Mouse (Mus musculus) liver, embryonic 13.5 days (tissue): ENCODE data around the gene Phc2. TPM values are rescaled to one million over a fixed set of nuclear protein-coding genes. Genes with fewer than 3 reads are reported as not detected.

Source experiments
- ATAC-seq: fragments of 200-750 bp; cut with Nextera tagmentation; 2 replicates; pipeline ENCODE4 v1.8.0; 2017; ENCODE audit warnings: low read depth, mild to moderate bottlenecking, moderate number of reproducible peaks, moderate library complexity
- DNase-seq: peaks from one replicate; pipeline ENCODE4 v3.0.0; 2022
- H3K27ac ChIP-seq: fragments of 300-500 bp; sonication (generic); 2 replicates; pipeline ENCODE4 v1.5.1; 2015; ENCODE audit warnings: moderate library complexity, mild to moderate bottlenecking, inconsistent platforms
- H3K27me3 ChIP-seq: fragments of 300-500 bp; sonication (generic); 2 replicates; pipeline ENCODE4 v1.6.1; 2015; ENCODE audit warnings: mild to moderate bottlenecking, inconsistent platforms
- H3K36me3 ChIP-seq: fragments of 300-500 bp; sonication (generic); 2 replicates; pipeline ENCODE4 v1.6.1; 2015; ENCODE audit warnings: mild to moderate bottlenecking, inconsistent platforms
- H3K4me1 ChIP-seq: fragments of 300-500 bp; sonication (generic); replicated peaks from 2 replicates; pipeline ENCODE4 v1.6.1; 2015; ENCODE audit warnings: inconsistent platforms
- H3K4me2 ChIP-seq: fragments of 300-500 bp; sonication (generic); 2 replicates; pipeline ENCODE4 v1.6.1; 2015; ENCODE audit warnings: inconsistent platforms, mild to moderate bottlenecking, moderate library complexity
- H3K4me3 ChIP-seq: fragments of 300-500 bp; sonication (generic); replicated peaks from 2 replicates; pipeline ENCODE4 v1.5.1; 2015; ENCODE audit warnings: mild to moderate bottlenecking, inconsistent platforms
- H3K9ac ChIP-seq: fragments of 300-500 bp; sonication (generic); 2 replicates; pipeline ENCODE4 v1.6.1; 2015; ENCODE audit warnings: mild to moderate bottlenecking, inconsistent platforms
- H3K9me3 ChIP-seq: fragments of 300-500 bp; sonication (generic); replicated peaks from 2 replicates; pipeline ENCODE4 v1.6.1; 2016; ENCODE audit warnings: inconsistent platforms
- WGBS: fragments of 180-500 bp; shearing (Covaris S2); methylation state at CpG from one replicate; pipeline ENCODE4 v1.1.7; 2015; ENCODE audit not compliant: insufficient replicate concordance; 5-methylcytosine and 5-hydroxymethylcytosine counted together
- polyA plus RNA-seq: library from polyadenylated mRNA; unstranded; fragments of >200 nt; fragmentation: Nextera tagmentation; extraction: Ambion mirVana; gene quantifications from 2 replicates; pipeline ENCODE4 v1.2.1, GENCODE M21; 2015

Phc2 gene
- polyA plus RNA-seq, 1 experiment from 2014 or later = 12.9 TPM

- Histone ChIP-seq H3K9ac (no peak overlapping the region), H3K4me3 (no peak overlapping the region), H3K4me1 (peaks cover 32% of the 10 kb centered on the region), H3K27ac (no peak overlapping the region), H3K36me3 (no peaks in the 10 kb centered on the region), H3K9me3 (no peaks in the 10 kb centered on the region), H3K4me2 (no peak overlapping the region), H3K27me3 (no peaks in the 10 kb centered on the region)
- no peak for DNase-seq
- 75% methylated on average over 8 of the region's 8 CpGs for WGBS
- no peak for ATAC-seq
Measured at GRCm38 (mm10) chr4:128722932-128723331, 68.4 kb downstream of the Phc2 start.

DNA sequence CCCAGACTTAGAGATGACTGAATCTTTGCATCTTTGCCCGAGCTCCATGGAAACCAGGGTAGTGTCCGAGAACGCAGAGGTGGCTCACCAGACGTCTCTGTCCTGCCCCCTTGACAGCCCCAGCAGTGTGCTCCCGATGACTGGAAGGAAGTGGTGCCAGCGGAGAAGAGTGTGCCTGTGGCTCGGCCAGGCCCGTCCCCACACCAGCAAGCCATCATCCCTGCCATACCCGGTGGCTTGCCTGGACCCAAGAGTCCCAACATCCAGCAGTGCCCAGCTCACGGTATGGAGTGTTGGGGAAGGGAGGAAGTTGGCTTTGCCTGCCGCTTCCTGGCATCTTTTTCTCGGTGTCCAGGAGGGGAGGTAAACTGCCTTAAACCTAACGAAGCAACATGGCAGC is 68.9 kb downstream of the Phc2 start:
- 71% methylated on average over 13 of the region's 13 CpGs for WGBS
- Histone ChIP-seq H3K27me3 (no peaks in the 10 kb centered on the region), H3K9ac (no peak overlapping the region), H3K4me2 (no peak overlapping the region), H3K4me3 (no peak overlapping the region), H3K27ac (no peak overlapping the region), H3K4me1 (peaks cover 35% of the 10 kb centered on the region), H3K9me3 (no peaks in the 10 kb centered on the region), H3K36me3 (no peaks in the 10 kb centered on the region)
- no peak for ATAC-seq
- no peak for DNase-seq

DNA sequence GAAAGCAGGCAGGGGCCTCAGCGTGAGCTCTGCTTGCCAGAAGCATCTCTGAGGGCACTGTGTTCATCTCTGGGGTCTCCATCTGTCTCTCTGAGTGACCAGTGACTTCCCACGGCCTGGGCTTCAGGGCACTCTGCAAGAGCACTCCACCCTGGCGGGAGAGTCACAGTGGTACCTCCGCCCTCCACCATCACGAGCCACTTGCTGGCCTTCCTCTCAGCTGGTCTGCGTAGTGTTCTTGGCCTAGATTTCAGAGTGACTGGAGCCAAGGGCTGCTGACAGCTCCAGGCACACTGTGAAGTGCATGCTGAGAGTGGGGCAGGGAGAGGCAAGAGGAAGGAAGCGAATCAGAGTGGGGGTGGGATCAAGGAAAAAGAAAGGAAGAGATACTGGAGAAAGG is 69.6 kb downstream of the Phc2 start:
- no peak overlapping the region for H3K4me2 ChIP-seq
- H3K27ac ChIP-seq = no peak overlapping the region
- peaks cover 41% of the 10 kb centered on the region for H3K4me1 ChIP-seq
- WGBS = 57% methylated on average over 7 of the region's 7 CpGs
- ATAC-seq (no peak), DNase-seq (no peak)
- H3K9me3 ChIP-seq = no peaks in the 10 kb centered on the region
- H3K36me3 ChIP-seq = no peaks in the 10 kb centered on the region
- no peak overlapping the region for H3K9ac ChIP-seq
- no peaks in the 10 kb centered on the region for H3K27me3 ChIP-seq
- no peak overlapping the region for H3K4me3 ChIP-seq

GRCm38 (mm10) chr4:128727019-128727720 is 72.7 kb downstream of the Phc2 start:
- H3K9ac ChIP-seq = peak overlapping the region; percentile 97
- no peaks in the 10 kb centered on the region for H3K9me3 ChIP-seq
- WGBS = 4% methylated on average over 59 of the region's 68 CpGs
- H3K36me3 ChIP-seq = peaks cover 15% of the 10 kb centered on the region
- H3K4me3 ChIP-seq = peak overlapping the region; percentile 92
- ATAC-seq (peak; percentile 92), DNase-seq (peak; percentile 74)
- H3K4me1 ChIP-seq = peaks cover 47% of the 10 kb centered on the region
- no peaks in the 10 kb centered on the region for H3K27me3 ChIP-seq
- peak overlapping the region; percentile 89 for H3K27ac ChIP-seq
- H3K4me2 ChIP-seq = peak overlapping the region; percentile 93

DNA sequence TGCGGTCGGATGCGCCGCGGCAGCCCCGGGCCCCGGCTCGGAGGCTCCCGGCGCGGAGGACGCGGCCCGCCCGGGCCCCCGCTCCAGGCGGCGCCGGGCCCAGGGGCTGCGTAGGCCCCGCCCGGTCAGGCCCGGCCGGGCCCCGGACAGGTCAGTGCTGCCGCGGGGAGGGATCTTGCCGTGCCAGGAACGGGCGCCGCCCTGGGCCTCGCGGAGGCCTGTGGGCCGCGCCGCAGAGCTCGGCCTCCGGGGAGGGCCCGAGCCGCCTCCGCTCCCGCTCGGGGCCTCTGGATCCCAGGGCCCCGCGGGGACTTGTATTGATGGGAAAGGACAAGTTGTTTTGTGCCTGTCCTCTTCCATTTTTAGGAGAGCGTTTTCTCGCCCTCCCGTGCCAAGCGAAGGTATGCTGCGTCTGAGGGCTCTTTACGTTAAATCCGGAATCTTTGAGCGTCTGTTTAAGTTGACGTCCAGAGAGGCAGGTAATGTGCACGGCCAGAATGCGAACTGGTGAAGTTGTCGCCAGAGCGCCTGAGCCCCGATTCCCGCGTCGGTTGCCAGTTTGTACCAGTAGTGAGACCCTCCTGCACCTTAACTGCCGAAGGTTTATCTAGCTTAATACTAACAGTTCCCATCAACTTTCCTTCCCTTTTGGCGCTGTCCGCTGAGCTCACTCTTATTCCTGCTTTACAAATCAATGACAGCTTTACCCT is 73.4 kb downstream of the Phc2 start:
- H3K36me3 ChIP-seq = peaks cover 15% of the 10 kb centered on the region
- H3K9me3 ChIP-seq = no peaks in the 10 kb centered on the region
- ATAC-seq (peak; percentile 95), DNase-seq (peak; percentile 66)
- no peaks in the 10 kb centered on the region for H3K27me3 ChIP-seq
- peak overlapping the region; percentile 93 for H3K4me2 ChIP-seq
- H3K27ac ChIP-seq = peak overlapping the region; percentile 89
- under 1% methylated on average over 62 of the region's 65 CpGs for WGBS
- peaks cover 51% of the 10 kb centered on the region for H3K4me1 ChIP-seq
- H3K4me3 ChIP-seq = peak overlapping the region; percentile 92
- peak overlapping the region; percentile 97 for H3K9ac ChIP-seq

GRCm38 (mm10) chr4:128728431-128728851 is 73.9 kb downstream of the Phc2 start:
- peak overlapping the region; percentile 89 for H3K27ac ChIP-seq
- peaks cover 56% of the 10 kb centered on the region for H3K4me1 ChIP-seq
- no peak for DNase-seq

GRCm38 (mm10) chr4:128729033-128729708 is 74.7 kb downstream of the Phc2 start:
- 31% methylated on average over 15 of the region's 15 CpGs for WGBS
- Histone ChIP-seq H3K4me1 (peaks cover 64% of the 10 kb centered on the region), H3K27ac (0 out of 2 replicates have a peak overlapping the region, but pooled peaks have one; percentile 89)

More at GRCm38 (mm10) chr4:128728431-128728851, 73.9 kb downstream of the Phc2 start:
- Histone ChIP-seq H3K4me2 (peak overlapping the region; percentile 93), H3K36me3 (peaks cover 15% of the 10 kb centered on the region), H3K9me3 (no peaks in the 10 kb centered on the region), H3K4me3 (peak overlapping the region; percentile 92), H3K27me3 (no peaks in the 10 kb centered on the region), H3K9ac (peak overlapping the region; percentile 97)
- ATAC-seq = no peak
- 3% methylated on average over 5 of the region's 5 CpGs for WGBS

DNA sequence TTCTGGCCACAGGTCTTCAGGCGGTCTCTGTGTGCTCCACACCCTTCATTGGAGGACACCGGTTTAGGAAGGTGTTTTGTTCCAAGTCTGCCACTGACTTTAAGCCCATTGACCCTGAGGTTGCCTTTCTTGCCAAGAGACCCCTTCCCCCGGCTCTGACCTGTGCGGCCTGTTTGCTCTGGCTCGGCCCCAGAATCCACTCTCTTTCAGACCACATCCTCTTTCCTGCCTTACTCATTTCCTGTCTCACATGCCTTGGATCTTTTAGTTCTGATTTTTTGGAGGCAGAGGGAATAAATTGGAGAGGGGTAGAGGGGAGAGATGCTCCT is 75.2 kb downstream of the Phc2 start:
- Histone ChIP-seq H3K9ac (peak overlapping the region; percentile 97), H3K27ac (peak overlapping the region; percentile 34; the same call in 1 of the 2 replicates), H3K4me2 (peak overlapping the region; percentile 93), H3K4me3 (peak overlapping the region; percentile 92), H3K4me1 (peaks cover 69% of the 10 kb centered on the region), H3K27me3 (no peaks in the 10 kb centered on the region), H3K9me3 (no peaks in the 10 kb centered on the region), H3K36me3 (peaks cover 15% of the 10 kb centered on the region)
- DNase-seq (no peak), ATAC-seq (no peak)
- WGBS = 28% methylated on average over 5 of the region's 5 CpGs

More at GRCm38 (mm10) chr4:128729033-128729708, 74.7 kb downstream of the Phc2 start:
- ATAC-seq = no peak
- DNase-seq = no peak
- Histone ChIP-seq H3K36me3 (peaks cover 15% of the 10 kb centered on the region), H3K9me3 (no peaks in the 10 kb centered on the region), H3K9ac (peak overlapping the region; percentile 97), H3K27me3 (no peaks in the 10 kb centered on the region), H3K4me3 (peak overlapping the region; percentile 92), H3K4me2 (peak overlapping the region; percentile 93)

DNA sequence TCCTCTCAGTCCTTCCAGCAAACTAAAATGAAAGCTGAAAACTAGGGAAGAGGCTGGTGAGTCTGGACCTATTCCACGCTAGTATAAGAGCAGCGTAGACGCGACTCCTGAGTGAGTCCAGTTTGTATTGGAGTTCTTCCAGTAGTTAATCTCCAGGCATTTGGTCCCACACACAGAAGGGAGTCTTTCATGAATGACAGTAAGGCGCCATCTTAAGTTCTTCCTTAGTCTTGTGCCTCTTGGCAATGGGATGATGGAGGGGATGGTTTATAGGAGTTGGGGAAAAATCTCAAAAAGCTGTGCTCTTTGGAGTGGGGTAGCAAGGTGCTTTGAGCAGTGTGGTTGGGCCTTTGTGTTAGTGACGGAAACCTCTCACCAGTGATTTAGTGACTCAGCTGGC is 75.8 kb downstream of the Phc2 start:
- Histone ChIP-seq H3K9ac (no peak overlapping the region), H3K4me2 (peak overlapping the region; percentile 93), H3K27me3 (no peaks in the 10 kb centered on the region), H3K27ac (peak overlapping the region; percentile 21; the same call in 1 of the 2 replicates), H3K36me3 (peaks cover 15% of the 10 kb centered on the region), H3K4me3 (no peak overlapping the region), H3K9me3 (no peaks in the 10 kb centered on the region), H3K4me1 (peaks cover 75% of the 10 kb centered on the region)
- WGBS = 91% methylated on average over 6 of the region's 6 CpGs
- ATAC-seq (no peak), DNase-seq (no peak)

DNA sequence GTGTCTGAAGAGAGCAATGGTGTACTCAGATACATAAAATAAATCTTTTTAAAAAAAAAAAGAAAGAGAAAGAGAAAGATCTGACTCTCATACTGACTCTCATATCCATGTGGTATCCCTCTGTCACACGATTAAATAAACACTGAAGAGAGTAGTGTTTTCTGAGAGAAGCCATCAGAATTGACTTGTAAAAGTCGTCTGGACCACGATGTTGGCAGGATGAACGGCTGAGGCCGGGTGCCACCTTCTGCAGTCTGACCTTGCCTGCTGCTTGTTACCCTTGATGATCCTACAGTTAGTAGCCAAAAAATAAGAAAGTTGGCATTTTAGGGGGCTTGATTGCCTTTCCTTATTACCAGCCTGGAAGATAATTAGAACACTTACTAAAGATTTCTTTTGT is 78.3 kb downstream of the Phc2 start:
- ATAC-seq = no peak
- H3K27ac ChIP-seq = no peak overlapping the region
- 60% methylated on average over 5 of the region's 5 CpGs for WGBS
- no peaks in the 10 kb centered on the region for H3K27me3 ChIP-seq
- no peak overlapping the region for H3K4me3 ChIP-seq
- H3K4me1 ChIP-seq = peaks cover 79% of the 10 kb centered on the region
- H3K9ac ChIP-seq = no peak overlapping the region
- no peak for DNase-seq
- H3K36me3 ChIP-seq = peaks cover 21% of the 10 kb centered on the region
- H3K4me2 ChIP-seq = no peak overlapping the region
- no peaks in the 10 kb centered on the region for H3K9me3 ChIP-seq

DNA sequence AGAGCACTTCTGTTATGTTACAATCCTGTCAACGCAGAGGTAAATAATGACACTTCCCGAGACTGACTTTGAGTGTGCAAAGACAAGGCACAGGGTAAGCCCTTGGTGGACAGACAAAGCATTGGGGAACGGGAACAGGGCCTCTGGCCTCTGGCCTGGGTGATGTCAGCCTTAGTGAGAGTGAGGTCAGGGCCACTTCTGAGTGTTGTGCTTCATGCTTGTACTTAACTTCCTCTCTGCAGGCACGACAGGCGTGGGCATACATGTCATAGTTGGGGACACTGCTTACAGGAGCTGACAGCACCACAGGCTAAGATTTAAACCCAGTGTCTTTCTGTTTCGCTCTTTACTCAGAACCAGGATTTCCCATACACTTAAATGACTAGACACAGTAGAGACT is 79.0 kb downstream of the Phc2 start:
- peaks cover 21% of the 10 kb centered on the region for H3K36me3 ChIP-seq
- H3K4me3 ChIP-seq = no peak overlapping the region
- H3K9me3 ChIP-seq = no peaks in the 10 kb centered on the region
- H3K4me2 ChIP-seq = no peak overlapping the region
- ATAC-seq = no peak
- H3K27me3 ChIP-seq = no peaks in the 10 kb centered on the region
- peak overlapping the region; percentile 34 for H3K27ac ChIP-seq
- peaks cover 78% of the 10 kb centered on the region for H3K4me1 ChIP-seq
- WGBS = 53% methylated on average over 6 of the region's 6 CpGs
- no peak for DNase-seq
- no peak overlapping the region for H3K9ac ChIP-seq
